Mouse (Mus musculus) spleen, adult 2 months (tissue): ENCODE measurements around the gene Pfdn4.

Source experiments
- CTCF ChIP-seq: fragments of 200-500 bp; IDR thresholded peaks from 2 replicates; pipeline ENCODE4 v1.5.1; 2011; ENCODE audit warnings: mild to moderate bottlenecking, inconsistent platforms; ENCODE audit not compliant: insufficient read depth, insufficient read length, insufficient replicate concordance; ENCODE audit errors: extremely low read depth
- POLR2A ChIP-seq: fragments of 200-500 bp; IDR thresholded peaks from 2 replicates; pipeline ENCODE4 v1.6.1; 2011; ENCODE audit warnings: low read depth, low read length, inconsistent platforms

DNA sequence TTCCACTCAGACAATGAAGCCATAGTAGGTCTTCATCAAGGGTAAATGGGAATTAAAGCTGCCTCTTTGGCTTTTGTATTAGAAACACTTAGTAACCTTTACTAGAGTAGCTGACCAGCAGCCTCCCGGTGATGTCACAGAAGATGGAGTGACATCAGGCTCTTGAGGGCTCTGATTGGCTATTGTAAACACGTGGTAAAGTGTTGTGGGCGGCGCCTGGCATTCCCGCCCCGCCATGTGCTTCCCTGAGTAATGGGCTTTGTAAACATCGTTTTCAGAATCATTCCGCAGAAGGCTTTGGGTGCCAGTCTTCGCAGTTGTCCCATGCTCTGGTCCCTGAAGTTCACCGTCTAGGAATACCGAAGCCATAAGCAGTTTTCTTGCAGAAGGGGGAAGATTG, 12.3 kb upstream of the Pfdn4 start:
- TF ChIP-seq CTCF (no peak), POLR2A (no peak)
